ENCODE assay signal across 8 mouse cellular contexts in the genomic region with DNA sequence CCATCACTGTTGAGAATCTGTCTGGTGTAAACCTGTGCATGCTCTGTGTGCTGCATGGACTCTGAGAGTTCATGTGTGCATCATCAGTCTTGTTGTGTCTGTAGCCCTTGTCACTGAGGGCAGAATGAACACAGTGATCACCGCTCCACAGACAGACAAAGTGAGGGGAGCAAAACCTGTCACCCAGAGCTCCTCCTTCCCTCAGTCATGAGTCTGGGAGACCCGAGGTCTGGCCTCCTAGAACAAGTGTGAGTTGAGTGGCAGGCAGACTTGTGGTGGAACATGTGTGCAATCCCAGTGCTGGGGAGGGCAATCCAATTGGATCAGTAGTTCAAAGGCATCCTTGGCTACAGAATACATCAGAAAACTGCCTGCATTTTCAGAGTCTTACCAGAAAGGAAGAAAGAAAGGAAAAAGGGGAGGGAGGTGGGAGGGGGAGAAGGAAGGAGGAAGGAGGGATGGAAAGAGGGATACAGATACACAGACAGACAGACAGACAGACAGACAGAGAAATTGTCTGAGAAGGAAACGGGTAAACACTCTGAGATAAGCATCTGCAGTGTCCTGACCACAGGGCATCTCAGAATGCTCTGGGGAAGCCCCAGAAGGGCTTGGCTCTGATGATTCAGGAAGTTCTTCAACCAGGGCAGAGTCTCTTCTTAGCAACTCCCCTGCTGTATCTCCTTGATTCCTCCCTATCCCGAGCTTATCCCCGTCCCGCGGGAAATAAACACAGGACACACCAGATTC. TPM values are rescaled to one million over a fixed set of nuclear protein-coding genes. Genes with fewer than 3 reads are reported as not detected.
A peak's percentile ranks its signal among the peaks of the same experiment; 100 is the strongest.
DNase-seq lines count a peak whose midpoint lies in the region; ATAC-seq lines count a peak whose summit lies in the region.

No protein-coding gene starts in this region.

- peak overlapping the region; percentile 57 for H3K4me2 ChIP-seq in heart, embryonic 11.5 days
- H3K4me2 ChIP-seq in hindbrain, embryonic 14.5 days (replicated peaks): peak overlapping the region; percentile 38
- peak overlapping the region; percentile 31; the same call in 1 of the 2 replicates for H3K4me2 ChIP-seq in midbrain, embryonic 11.5 days

- H3K27me3 ChIP-seq in heart, embryonic 11.5 days (ENCODE audit: control insufficient read depth, insufficient read depth, low read length): no peaks in the 10 kb centered on the region
- no peaks in the 10 kb centered on the region for H3K27me3 ChIP-seq in hindbrain, embryonic 14.5 days (ENCODE audit: control insufficient read depth, insufficient read depth, low read length)
- H3K27me3 ChIP-seq in midbrain, embryonic 11.5 days (ENCODE audit: control insufficient read depth, insufficient read depth, low read length): no peaks in the 10 kb centered on the region

- intact Hi-C loops in heart, postnatal 14 days (cut with DNase I): no loop called here

- H3K9me3 ChIP-seq in heart, embryonic 11.5 days (replicated peaks; ENCODE audit: control insufficient read depth, low read length): no peaks in the 10 kb centered on the region
- no peaks in the 10 kb centered on the region for H3K9me3 ChIP-seq in hindbrain, embryonic 14.5 days (ENCODE audit: control insufficient read depth, low read length)
- no peaks in the 10 kb centered on the region for H3K9me3 ChIP-seq in midbrain, embryonic 11.5 days (ENCODE audit: control insufficient read depth, low read length)

- peaks cover 5% of the 10 kb centered on the region; the same call in 1 of the 2 replicates for H3K4me1 ChIP-seq in heart, embryonic 11.5 days (ENCODE audit: control insufficient read depth, insufficient read depth, low read length)
- H3K4me1 ChIP-seq in hindbrain, embryonic 14.5 days (replicated peaks; ENCODE audit: control insufficient read depth, insufficient read depth, low read length): peaks cover 6% of the 10 kb centered on the region
- H3K4me1 ChIP-seq in midbrain, embryonic 11.5 days (ENCODE audit: control insufficient read depth, insufficient read depth, low read length): peaks cover 5% of the 10 kb centered on the region

- no peak overlapping the region for H3K27ac ChIP-seq in heart, embryonic 11.5 days (ENCODE audit: low read depth, low read length)
- no peak overlapping the region for H3K27ac ChIP-seq in hindbrain, embryonic 14.5 days
- no peak overlapping the region for H3K27ac ChIP-seq in midbrain, embryonic 11.5 days (ENCODE audit: low read depth, low read length)

- DNase-seq in heart, postnatal 14 days: no peak
- DNase-seq in T-cell, adult 2 months (ENCODE audit: low spot score): peak; percentile 85
- no peak for DNase-seq in hindbrain, embryonic 14.5 days (ENCODE audit: low spot score)
- no peak for DNase-seq in midbrain, embryonic 11.5 days (ENCODE audit: low spot score, missing footprints)
- DNase-seq in thymus, postnatal 4 days: peak; percentile 16
- DNase-seq in cerebellum, adult 9-11 months: no peak
- no peak for DNase-seq in frontal cortex, postnatal 10 days (ENCODE audit: low spot score in 2 of 2)

- peak overlapping the region; percentile 66; the same call in 1 of the 2 replicates for H3K9ac ChIP-seq in heart, embryonic 11.5 days (ENCODE audit: low read depth, low read length)
- H3K9ac ChIP-seq in hindbrain, embryonic 14.5 days: peak overlapping the region; percentile 12; the same call in 1 of the 2 replicates
- peak overlapping the region; percentile 31; the same call in 1 of the 2 replicates for H3K9ac ChIP-seq in midbrain, embryonic 11.5 days (ENCODE audit: low read length)

- H3K4me3 ChIP-seq in heart, embryonic 11.5 days (ENCODE audit: low read depth, low read length): peak overlapping the region; percentile 22; the same call in 1 of the 2 replicates
- H3K4me3 ChIP-seq in hindbrain, embryonic 14.5 days (replicated peaks; ENCODE audit: low read length): no peak overlapping the region
- no peak overlapping the region for H3K4me3 ChIP-seq in midbrain, embryonic 11.5 days (ENCODE audit: low read depth, low read length)

- 21% methylated on average over 7 of the region's 7 CpGs for WGBS in heart, embryonic 11.5 days (ENCODE audit: insufficient replicate concordance)
- 28% methylated on average over 7 of the region's 7 CpGs for WGBS in hindbrain, embryonic 14.5 days
- 24% methylated on average over 7 of the region's 7 CpGs for WGBS in midbrain, embryonic 11.5 days

- H3K36me3 ChIP-seq in heart, embryonic 11.5 days (ENCODE audit: control insufficient read depth, insufficient read depth, low read length): no peaks in the 10 kb centered on the region
- H3K36me3 ChIP-seq in hindbrain, embryonic 14.5 days (replicated peaks; ENCODE audit: control insufficient read depth, insufficient read depth): no peaks in the 10 kb centered on the region
- H3K36me3 ChIP-seq in midbrain, embryonic 11.5 days (ENCODE audit: control insufficient read depth, insufficient read depth, low read length): no peaks in the 10 kb centered on the region

- 0 out of 2 replicates have a peak, but pooled peaks have one; percentile 22 for ATAC-seq in heart, embryonic 11.5 days (replicated peaks; ENCODE audit: insufficient number of reproducible peaks, low FRiP score, low TSS enrichment)
- ATAC-seq in hindbrain, embryonic 14.5 days (ENCODE audit: low FRiP score): no peak
- ATAC-seq in midbrain, embryonic 11.5 days (ENCODE audit: low FRiP score): peak; percentile 38; the same call in 1 of the 2 replicates

RNA-seq across cellular contexts. Expression of gene Zfp974, which starts 4.0 kb away (rescaled TPM):
- polyA plus RNA-seq in heart, embryonic 11.5 days (2014; fragmentation: Nextera tagmentation; extraction: Ambion mirVana): 7.5 and 8.1 TPM in 2 replicates
- 1 to 10 TPM; 5.2 to 6.7 TPM for total RNA-seq in heart, postnatal 14 days (2021)
- 14.8 and 17.0 TPM in 2 replicates for polyA plus RNA-seq in hindbrain, embryonic 14.5 days (2014; fragmentation: Nextera tagmentation; extraction: Ambion mirVana)
- 11.7 and 12.6 TPM in 2 replicates for polyA plus RNA-seq in midbrain, embryonic 11.5 days (2014; fragmentation: Nextera tagmentation; extraction: Ambion mirVana)

RNA-seq across cellular contexts. Expression of gene Zfp780b, which starts 45.7 kb away (rescaled TPM):
- 11.8 and 13.8 TPM in 2 replicates for polyA plus RNA-seq in heart, embryonic 11.5 days (2014; fragmentation: Nextera tagmentation; extraction: Ambion mirVana)
- total RNA-seq in heart, postnatal 14 days (2021): 1 to 10 TPM; 9.6 to 9.8 TPM
- polyA plus RNA-seq in hindbrain, embryonic 14.5 days (2014; fragmentation: Nextera tagmentation; extraction: Ambion mirVana): 23.8 and 26.1 TPM in 2 replicates
- polyA plus RNA-seq in midbrain, embryonic 11.5 days (2014; fragmentation: Nextera tagmentation; extraction: Ambion mirVana): 21.1 and 22.2 TPM in 2 replicates

Comparison
In these comparisons a context has a peak if more than half of its experiments do, and no peak if none do; other contexts are left out.
1. H3K9ac ChIP-seq: peak in every context shown above with its lines; median percentile 66 in heart, embryonic 11.5 days; 31 in midbrain, embryonic 11.5 days; 12 in hindbrain, embryonic 14.5 days.
2. DNase-seq: peak in T-cell, adult 2 months (single experiment) and thymus, postnatal 4 days (single experiment); none in heart, postnatal 14 days (0 of 2), hindbrain, embryonic 14.5 days (single experiment), midbrain, embryonic 11.5 days (single experiment), cerebellum, adult 9-11 months (single experiment) and frontal cortex, postnatal 10 days (0 of 2).
3. Peak in every context shown above with its lines, with median percentiles within 50 percentile points of each other: H3K4me2 ChIP-seq.